Mouse (Mus musculus): ENCODE measurements around the gene Cd8a.

The Cd8a gene

DNA sequence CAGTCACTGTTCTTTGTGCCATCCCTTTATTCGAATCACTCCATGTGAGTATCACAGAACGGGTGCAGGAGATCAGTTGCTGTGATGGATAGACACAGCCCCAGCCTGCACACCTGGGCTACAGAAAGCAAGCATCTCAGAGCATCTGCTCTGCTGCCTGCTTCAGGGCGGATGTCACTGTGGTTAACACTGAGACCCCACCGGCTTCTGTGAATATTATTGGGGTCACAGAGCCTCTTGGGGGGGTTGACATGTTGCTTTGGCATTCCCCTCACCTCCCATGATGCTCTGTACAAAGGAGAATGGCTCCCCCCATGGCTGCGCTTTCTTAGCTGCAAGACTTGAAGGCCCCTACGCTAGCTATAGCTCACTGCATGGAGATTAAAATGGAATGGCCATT lies 3.8 kb upstream of the Cd8a start:
- DNase-seq (ENCODE audit: low read depth, low spot score): no peak

DNA sequence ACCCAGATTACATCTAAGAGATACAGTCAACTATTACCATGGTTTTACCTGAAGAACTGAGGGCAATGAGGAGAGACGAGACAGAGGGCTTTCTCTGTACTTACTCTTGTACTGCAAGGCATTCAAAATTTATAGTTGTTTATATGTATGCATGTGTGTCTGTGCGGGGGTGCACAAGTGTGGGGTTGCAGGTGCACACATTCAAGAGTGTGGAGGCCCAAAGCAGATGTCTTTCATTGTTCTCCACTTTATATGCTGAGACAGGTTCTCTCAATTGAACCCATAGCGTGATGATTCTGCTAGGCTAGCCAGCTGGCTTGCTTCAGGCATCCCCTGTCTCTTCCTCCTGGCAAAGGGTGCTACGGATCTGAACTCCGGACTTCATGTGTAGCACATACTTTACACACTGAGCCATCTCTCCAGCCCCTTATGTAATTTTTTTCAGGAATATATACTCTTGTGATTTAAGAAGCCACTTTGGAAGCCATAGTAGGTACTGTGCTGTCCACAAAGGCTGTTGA lies 2.1 kb upstream of the Cd8a start:
- DNase-seq (ENCODE audit: low read depth, low spot score): no peak

DNA sequence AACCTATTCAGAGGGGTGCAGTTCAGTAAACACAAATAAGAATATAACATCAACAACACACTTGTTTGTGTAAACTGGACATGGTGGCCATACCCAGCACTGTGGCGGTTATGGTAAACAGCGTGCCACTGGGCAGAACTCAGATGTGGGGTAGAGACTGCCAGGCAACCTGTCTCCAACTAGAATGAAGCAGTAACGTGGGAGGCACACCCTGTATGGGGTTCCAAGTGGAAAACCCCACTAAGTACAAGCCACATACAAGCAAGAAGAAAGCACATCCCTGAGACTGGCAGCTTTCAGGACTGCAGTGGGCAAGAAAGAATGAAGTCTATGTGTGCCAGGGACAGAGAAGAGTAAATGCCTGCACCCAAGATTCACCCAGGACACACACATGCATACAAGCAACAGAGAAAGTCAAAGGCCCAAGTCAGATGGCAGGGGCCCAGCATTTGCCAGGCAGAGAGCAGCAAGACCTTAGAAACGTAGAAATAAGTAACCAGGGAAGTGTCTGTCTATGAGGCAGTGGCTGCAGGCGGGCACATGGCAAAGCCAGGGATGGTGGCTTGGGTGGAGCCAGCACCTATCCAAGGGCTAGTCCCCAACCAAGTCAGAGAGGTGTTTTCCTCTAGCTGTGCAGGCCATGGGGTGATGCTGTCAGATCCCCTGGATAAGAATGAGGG lies 1.0 kb upstream of the Cd8a start:
- DNase-seq (ENCODE audit: low read depth, low spot score): no peak

DNA sequence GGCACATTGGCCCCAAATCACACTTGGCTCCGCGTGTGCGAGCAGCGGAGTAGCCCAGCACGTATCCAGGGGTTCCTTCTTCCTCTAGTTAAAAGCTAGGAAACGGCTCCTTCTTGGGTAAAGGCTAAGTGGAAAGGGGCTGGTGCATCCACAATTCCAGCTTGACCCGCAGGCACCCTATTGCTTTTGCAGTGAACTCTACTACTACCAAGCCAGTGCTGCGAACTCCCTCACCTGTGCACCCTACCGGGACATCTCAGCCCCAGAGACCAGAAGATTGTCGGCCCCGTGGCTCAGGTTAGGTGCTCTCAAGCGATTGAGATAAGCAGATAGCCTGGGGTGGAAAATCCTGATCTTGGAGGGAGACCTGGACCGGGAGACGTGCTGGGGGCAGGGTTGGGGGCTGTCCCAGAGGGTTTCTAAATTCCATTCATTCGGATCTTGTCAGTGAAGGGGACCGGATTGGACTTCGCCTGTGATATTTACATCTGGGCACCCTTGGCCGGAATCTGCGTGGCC lies 1.1 kb downstream of the Cd8a start:
- DNase-seq (ENCODE audit: low read depth, low spot score): no peak

DNA sequence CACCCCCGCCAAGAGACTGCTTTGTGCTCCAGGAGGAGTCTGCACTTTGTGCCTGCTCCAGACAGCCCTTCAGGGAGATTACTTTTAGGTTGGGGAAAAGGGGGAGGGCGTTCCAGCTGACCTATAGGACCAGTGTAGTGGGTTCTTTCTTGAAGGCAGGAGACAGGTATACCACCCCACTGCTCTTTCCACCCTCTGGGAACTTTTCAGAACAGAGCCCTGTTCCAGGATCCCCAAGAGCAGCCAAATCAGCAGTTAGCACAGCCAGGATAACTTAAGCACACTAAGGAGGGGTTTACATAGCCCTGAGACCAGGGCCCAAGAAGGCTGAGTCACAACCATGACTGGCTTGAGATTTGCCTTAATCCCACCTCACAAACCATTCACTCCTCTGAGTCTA lies 1.7 kb downstream of the Cd8a start:
- DNase-seq (ENCODE audit: low read depth, low spot score): no peak

DNA sequence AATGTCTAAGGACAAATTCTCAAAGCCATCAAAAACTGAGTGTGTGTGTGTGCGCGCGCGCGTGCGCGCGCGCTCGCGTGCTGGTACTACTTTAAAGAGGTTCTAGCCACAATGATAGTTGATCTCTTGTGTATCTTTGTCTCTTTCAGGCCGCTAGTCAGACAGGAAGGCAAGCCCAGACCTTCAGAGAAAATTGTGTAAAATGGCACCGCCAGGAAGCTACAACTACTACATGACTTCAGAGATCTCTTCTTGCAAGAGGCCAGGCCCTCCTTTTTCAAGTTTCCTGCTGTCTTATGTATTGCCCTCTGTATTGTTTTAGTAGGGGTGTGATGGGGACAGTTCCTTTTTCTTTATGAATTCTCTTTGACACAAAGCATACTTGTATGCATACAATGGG lies 3.5 kb downstream of the Cd8a start:
- no peak for DNase-seq (ENCODE audit: low read depth, low spot score)

DNA sequence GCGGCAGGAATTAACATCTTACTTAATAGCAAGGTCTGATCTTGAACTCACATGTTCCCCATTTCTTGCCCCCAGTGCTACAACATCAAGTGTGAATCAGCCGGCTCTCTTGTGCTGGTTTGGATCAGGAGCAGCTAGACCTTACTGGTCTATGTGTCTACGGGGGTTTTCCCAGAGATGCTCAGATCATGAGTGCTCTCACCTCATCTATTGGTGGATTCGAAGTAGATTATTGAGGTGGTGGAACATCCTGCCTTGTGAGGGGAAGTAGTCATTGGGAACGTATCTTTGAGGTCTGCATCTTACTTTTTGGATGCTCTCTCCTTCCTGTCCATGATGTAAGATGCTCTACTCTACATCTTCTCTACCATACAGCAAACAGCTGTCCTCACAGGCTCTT lies 8.4 kb downstream of the Cd8a start:
- DNase-seq (ENCODE audit: low read depth, low spot score): no peak

DNA sequence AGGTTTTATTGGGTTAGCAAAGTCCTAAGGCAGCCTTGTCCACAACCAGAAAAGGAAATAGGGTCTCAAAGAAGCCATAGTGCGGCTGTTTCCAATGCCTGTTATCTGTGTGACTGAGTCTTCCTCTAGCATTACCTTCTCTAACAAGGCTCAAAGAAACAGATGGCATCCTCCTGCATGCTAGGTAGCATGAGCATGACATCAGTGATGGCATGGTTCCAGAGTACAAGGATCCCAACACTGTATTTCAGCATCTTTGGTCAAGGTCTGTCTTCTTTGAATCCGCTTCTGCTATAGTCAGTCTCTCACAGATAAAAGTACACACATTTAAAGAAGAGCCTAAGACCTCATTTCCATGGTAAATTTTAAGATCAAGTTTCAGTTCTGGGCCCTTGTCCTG lies 17.3 kb downstream of the Cd8a start:
- DNase-seq (ENCODE audit: low read depth, low spot score): no peak

DNA sequence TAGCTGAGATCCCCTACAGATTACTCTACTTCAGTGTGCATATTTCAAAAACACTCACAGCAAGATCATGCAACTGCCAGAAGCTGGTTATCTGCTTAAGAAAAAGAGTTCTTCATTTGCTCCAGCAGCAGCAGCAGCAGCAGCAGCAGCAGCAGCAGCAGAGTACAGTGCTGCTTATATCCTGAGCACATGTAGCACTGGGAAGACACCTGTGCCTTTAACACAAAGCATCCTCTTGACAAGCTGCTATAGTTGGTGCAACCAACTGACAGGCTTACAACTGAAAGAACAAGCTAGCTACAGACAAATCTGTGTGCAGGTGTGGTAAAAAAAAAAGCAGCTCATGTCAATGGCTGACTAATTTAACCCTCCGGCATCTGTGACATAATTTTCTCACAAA lies 22.8 kb downstream of the Cd8a start:
- DNase-seq (ENCODE audit: low read depth, low spot score): no peak

DNA sequence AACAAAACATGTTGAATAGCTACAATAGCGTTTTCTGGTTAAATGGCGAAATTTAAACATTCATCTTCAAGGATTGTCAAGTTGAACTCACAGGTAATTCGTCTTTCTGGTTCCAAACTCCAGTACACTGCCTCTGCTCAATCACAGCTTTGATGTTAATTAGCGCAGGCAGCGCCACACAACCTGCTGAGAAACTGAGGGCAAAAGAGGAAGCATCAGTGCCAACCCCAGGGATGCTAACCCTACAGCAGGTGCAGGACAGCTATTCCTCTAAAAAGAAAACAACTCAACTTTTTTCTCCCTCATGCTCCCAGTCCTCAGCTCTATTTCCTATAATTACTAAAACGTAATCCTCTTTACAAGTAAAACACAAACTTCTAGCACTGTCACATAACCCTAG lies 23.5 kb downstream of the Cd8a start:
- no peak for DNase-seq (ENCODE audit: low read depth, low spot score)

DNA sequence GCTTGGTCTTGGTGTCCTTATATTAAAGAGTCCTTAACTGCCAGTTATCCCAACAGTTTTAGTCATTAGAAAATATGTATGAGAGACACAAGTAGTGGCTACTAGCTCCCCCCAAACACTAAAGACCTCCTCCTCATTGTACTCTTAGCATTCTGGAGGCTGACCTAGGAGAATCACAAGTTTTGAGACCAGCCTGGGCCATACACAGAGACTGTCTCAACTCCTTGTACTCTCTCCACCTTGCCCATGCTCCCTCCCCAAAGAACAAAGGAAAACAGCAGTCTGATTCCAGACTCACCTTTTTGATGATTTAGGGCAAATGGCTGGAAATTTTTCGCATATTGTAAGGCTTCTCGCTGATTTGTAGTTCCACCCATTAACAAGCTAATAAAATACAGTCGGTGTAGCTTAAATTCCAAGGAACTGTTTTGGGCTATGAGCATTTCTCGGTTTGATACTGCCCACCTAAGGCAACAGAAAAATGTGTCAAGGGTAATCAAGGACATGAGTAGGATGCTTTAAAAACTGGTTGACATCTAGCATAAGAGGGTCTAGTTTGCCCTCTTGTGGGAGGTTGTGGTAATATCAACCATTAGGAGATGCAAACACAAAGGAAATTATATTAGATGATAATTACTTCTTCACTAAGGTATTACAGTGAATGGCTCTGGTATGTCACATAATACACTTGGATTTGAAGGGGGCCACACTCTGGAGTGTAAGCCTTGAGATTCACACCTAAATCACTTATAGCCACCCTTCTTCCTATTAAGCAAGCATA lies 25.8 kb downstream of the Cd8a start:
- peak; percentile 45 for DNase-seq (ENCODE audit: low read depth, low spot score)

DNA sequence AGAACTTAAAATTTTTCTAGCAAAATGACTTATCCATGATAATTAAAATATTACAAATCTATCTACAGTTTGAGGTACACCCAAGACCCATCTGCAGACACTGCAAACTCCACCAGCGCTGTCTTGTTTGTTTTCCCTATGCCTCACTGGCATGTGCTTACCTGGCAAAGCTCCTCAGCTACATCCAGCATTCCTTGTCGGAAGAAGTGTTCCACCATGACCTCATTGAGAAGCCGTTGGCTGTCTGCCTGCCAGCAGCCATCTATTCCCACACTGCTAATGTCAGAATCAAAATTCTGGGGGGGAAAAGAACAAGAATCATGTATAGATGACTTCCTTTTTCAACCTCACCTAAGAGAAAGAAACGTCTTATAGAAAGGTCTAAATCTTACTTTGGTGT lies 41.4 kb downstream of the Cd8a start:
- no peak for DNase-seq (ENCODE audit: low read depth, low spot score)

DNA sequence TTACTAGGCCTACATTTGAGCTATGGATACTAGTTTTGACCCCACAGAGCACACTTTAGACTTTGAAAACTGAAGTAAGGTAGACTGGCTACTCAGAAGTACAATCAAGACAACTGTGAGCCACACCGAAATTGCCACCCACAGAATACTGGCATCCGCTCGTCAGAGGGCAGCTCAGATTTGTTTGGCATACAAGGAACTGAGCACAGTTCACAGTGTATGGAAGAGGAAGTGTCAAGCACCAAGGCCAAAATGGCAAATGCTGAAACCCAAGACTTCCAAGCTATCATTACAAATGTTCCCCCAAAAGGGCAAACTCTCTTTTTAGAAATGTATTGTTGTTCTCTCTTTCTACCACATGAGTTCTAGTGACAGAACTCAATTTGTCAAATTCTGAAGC lies 42.2 kb downstream of the Cd8a start:
- DNase-seq (ENCODE audit: low read depth, low spot score): no peak

DNA sequence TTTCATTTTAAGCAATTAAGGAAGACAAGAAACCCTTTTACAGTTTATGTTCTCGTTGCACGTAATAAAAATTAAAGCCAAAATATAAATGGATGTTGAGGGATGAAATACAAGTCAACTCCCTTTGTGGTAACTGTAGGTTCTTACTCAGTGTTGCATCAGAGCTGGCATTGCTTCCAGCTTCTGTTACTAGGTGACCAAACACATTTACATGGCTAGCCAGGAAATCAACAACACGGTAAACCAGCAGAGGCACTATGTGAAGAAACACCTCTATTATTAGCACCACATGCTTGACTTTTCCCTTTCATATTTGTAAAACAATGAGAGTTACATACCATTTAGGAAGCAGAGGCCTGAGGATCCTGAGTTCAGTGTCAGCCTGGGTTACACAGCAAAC lies 45.6 kb downstream of the Cd8a start:
- no peak for DNase-seq (ENCODE audit: low read depth, low spot score)

DNA sequence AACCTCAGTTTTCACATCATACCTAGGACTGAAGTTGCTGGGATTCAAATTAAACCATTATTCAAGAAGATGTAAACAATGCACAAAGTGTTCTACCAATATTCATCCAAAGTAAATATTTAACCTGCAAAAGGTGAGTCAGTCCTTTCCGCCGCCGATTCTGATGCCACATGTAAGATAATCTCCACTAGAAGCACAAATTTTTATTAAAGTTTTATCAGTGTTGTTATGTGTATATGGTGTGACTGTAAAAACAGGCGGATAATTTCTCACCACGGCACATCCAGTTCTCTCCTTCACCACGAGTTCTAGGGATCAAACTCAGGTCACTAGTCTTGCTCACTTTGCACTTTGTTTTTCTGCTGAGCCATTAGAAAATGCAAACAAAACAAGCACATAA lies 47.6 kb downstream of the Cd8a start:
- no peak for DNase-seq (ENCODE audit: low read depth, low spot score)

DNA sequence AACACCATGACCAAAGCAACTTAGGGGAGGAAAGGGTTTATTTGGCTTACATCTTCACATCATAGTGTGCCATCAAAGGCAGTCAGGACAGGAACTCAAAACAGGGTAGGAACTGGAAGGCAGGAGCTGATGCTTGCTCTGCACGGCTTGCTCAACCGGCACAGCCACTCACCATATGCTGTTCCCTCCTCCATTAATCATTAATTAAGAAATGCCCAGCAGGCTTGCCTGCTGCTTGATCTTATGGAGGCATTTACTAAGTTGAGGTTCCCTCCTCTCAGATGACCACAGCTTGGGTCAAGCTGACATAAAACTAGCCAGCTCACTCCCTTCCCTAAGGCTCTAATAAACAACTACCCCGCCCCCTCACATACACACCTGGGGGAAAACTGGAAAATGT lies 48.9 kb downstream of the Cd8a start:
- no peak for DNase-seq (ENCODE audit: low read depth, low spot score)

DNA sequence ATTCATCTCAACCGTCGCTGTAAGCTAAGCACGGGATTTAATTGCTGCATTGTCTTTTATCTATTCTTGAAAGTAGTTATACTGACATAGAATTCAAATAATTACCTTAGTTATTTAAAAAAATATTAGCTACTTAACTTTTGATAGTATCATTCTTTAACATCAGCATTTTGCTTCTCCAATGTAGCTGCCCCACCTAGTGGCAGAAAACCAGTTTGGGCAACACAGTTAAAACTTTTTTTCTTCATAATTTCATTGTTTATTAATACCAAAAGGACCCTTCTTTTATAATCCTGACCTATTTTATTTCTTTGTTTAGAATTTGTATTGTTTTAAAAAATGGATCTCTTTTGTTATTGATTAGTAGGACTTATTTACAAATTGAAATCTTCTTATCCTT lies 49.9 kb downstream of the Cd8a start:
- DNase-seq (ENCODE audit: low read depth, low spot score): no peak

DNA sequence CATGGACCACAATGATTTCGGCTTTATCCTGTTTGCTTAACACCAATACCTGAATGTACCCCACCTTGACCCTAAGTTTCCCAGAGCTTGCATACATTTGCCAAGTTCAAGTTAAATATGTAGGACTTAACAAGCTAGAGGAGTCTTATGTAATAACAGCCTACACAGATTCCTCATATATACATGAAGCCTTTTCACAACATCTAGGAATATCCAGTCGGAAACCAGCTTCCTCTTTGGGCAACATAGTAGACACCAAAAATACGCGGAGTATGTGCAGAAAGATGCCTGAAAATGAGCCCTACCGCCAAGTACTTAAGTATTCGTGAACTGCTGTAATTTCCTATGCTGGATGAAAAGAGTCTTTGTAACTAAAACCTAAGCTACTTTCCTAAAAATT lies 52.5 kb downstream of the Cd8a start:
- no peak for DNase-seq (ENCODE audit: low read depth, low spot score)

DNA sequence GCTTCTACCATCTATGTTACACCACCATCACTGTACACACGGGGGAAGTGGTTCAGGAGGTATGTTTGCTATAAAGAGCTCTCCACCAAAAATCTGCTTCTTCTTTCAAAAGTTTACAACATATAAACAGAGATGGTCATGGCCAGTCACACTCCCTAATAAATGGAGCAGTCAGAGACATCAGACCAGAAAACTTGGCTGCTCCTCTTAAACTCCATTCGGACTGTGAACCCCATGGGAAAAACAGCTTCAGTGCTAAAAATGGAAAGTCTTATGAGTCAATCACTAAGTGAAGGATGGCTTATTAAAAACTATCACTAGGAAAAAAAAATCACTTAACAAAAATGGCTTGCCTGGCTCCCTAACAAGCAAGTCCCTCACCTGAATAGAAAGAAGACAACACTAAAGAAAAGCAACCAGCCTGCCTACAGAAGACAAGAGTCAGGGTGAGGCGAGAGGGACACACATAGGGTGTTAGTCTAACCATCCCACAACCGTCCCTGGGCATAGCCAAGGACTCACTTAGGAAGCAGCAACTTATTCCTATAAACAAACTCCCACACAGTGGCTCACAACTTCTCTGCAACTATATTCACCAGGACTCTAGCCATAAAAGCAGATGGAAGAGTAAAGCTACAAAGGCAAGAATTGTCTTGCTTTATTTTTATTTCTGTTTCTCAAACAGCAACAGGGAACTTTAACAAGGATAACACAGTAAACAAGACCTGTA lies 54.9 kb downstream of the Cd8a start:
- no peak for DNase-seq (ENCODE audit: low read depth, low spot score)
